Mouse (Mus musculus): ENCODE data around the gene Kmt2c.

- TF ChIP-seq POLR2A (IDR thresholded peaks at IDR 0.05; ENCODE audit: control insufficient read depth in 1 of 2, insufficient read depth in 1 of 2, low read depth in 1 of 2, low read length in 2 of 2, poor library complexity in 1 of 2), result no peak
- TF ChIP-seq E2F4 (IDR thresholded peaks at IDR 0.05; ENCODE audit: borderline replicate concordance, low read depth, low read length), result no peak
- TF ChIP-seq CTCF (IDR thresholded peaks at IDR 0.05 in 2 of 3, conservative IDR thresholded peaks at IDR 0.05 in 1 of 3; ENCODE audit: control insufficient read depth in 1 of 3, insufficient read depth in 1 of 3, low read depth in 2 of 3, low read length in 3 of 3, poor library complexity in 1 of 3, severe bottlenecking in 1 of 3), result no peak
- TF ChIP-seq SIN3A (IDR thresholded peaks at IDR 0.05; ENCODE audit: low read length), result no peak
- TF ChIP-seq KAT2A (conservative IDR thresholded peaks at IDR 0.05; ENCODE audit: low read depth, low read length), result no peak
- TF ChIP-seq TCF12 (IDR thresholded peaks at IDR 0.05; ENCODE audit: low read depth, low read length), result no peak
Measured at GRCm38 (mm10) chr5:25535566-25535965, 37.0 kb upstream of the Kmt2c start.
